Mouse (Mus musculus) lung, postnatal 0 days (tissue): ENCODE data around the gene Col8a2.

Source experiments
- CTCF ChIP-seq: IDR thresholded peaks from 2 replicates; pipeline ENCODE4 v1.5.1; 2016; ENCODE audit warnings: antibody characterized with exemption, mild to moderate bottlenecking
- EP300 ChIP-seq: IDR thresholded peaks from 2 replicates; pipeline ENCODE4 v1.6.1; 2016; ENCODE audit warnings: antibody characterized with exemption, mild to moderate bottlenecking, control low read depth

DNA sequence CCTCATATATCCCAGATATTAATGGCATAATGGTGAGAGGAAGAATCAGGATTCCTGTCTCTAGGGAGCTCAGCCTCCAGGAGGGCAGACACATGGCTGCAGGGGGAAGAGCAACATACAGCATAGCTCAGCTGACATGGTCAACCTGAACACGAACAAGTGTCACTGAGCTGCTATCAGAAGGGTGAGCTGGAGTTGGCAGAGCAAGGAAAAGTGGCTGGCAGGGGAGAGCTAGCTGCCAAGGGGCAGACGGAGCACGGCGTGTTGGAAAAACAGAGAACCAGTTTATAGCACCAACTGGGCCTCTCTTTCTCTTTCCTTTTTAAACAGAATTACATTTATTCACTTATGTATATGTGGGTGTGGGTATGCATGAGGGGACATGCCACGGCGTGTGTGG is 44.1 kb upstream of the Col8a2 start:
- TF ChIP-seq CTCF (no peak), EP300 (no peak)
